Mouse (Mus musculus): ENCODE results near the gene Kcnj12. TPM values are rescaled to one million over a fixed set of nuclear protein-coding genes. Genes with fewer than 3 reads are reported as not detected.

Gene Kcnj12
- polyA plus RNA-seq, 1 experiment from 2014 or later: 0.76 TPM

DNA sequence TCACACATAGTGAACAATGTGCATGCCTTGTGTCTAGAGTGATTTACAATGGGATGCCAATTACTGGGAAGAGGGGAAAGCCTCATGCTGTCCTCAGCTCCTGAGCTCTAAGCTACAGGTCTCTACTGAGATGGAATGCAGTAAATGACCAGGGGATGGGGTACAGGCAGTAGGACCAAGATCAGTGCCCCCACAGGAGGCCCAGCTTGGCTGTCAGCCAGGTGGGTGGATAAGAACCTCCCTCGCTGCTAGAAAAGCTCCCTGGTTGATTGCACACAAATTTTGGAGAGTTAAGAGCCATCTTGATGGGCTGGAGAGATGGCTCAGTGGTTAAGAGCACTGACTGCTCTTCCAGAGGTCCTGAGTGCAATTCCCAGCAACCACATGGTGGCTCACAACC, 88.6 kb downstream of the Kcnj12 start:
- Histone ChIP-seq H3K4me3 (ENCODE audit: low read depth, low read length) (no peak overlapping the region), H3K27me3 (replicated peaks; ENCODE audit: control insufficient read depth, insufficient read depth, low read length) (no peaks in the 10 kb centered on the region), H3K9me3 (ENCODE audit: control insufficient read depth) (no peaks in the 10 kb centered on the region), H3K9ac (ENCODE audit: low read depth, low read length) (no peak overlapping the region), H3K4me2 (replicated peaks; ENCODE audit: low read depth) (no peak overlapping the region), H3K36me3 (ENCODE audit: control insufficient read depth, insufficient read depth) (no peaks in the 10 kb centered on the region), H3K4me1 (replicated peaks; ENCODE audit: control insufficient read depth, insufficient read depth, low read length) (no peaks in the 10 kb centered on the region), H3K27ac (ENCODE audit: low read depth, low read length) (no peak overlapping the region)
- no peak for ATAC-seq
- TF ChIP-seq CTCF (IDR thresholded peaks at IDR 0.05; ENCODE audit: low read depth): no peak
- WGBS: 15% methylated on average over 1 of the region's 1 CpGs

DNA sequence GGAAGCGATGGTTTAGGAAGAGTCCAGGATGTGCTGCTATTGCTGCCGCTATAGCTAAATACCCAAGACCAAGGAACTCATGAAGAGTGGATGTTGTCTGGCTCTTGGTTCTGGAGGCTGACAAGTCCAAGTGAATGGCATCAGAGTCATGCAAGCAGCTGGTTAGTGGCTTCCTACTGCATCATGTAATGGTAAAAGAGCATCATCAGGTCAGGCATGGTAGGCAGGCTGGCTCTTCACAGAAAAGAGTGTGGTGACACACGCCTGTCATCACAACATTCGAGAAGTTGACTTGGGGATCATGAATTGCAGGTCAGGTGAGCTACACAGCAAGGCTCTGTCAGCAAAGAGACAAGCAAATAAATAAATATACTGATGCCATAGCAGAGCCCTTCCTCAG, 89.1 kb downstream of the Kcnj12 start:
- Histone ChIP-seq H3K27me3 (replicated peaks; ENCODE audit: control insufficient read depth, insufficient read depth, low read length) (no peaks in the 10 kb centered on the region), H3K4me3 (ENCODE audit: low read depth, low read length) (no peak overlapping the region), H3K9me3 (ENCODE audit: control insufficient read depth) (no peaks in the 10 kb centered on the region), H3K36me3 (ENCODE audit: control insufficient read depth, insufficient read depth) (no peaks in the 10 kb centered on the region), H3K4me2 (replicated peaks; ENCODE audit: low read depth) (no peak overlapping the region), H3K4me1 (replicated peaks; ENCODE audit: control insufficient read depth, insufficient read depth, low read length) (no peaks in the 10 kb centered on the region), H3K9ac (ENCODE audit: low read depth, low read length) (no peak overlapping the region), H3K27ac (ENCODE audit: low read depth, low read length) (no peak overlapping the region)
- 92% methylated on average over 4 of the region's 4 CpGs for WGBS
- no peak for ATAC-seq
- no peak for TF ChIP-seq CTCF (IDR thresholded peaks at IDR 0.05; ENCODE audit: low read depth)

DNA sequence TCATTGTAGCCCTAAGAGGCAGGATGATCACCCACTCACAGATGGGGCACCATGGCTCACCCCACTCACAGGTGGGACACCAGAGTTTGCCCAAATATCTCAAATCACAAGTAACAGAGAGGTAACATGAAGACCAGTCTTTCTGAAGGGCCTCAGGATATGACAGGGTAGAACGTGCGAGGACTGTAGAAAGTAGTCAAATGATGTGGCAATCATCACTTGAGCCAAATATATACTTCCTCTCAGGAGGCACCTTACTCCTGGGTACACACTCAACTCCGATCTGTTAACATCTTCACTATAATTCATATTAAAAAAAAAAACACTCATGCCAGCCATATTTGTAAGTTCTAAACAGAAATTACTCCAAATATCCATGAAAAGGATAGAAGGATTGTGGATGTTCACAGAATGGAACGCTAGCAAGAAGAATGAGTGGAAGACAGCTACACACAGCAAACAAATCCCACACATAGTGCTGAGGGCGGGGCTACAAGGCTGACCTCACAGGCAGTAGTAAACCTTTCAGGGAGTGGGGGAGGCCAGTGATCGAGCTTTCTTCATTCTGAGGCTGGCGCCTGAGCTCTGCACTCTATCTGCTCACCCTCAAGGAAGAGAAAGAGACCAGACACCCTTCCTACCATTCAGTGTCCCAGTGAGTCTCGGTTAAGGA, 90.1 kb downstream of the Kcnj12 start:
- Histone ChIP-seq H3K27me3 (replicated peaks; ENCODE audit: control insufficient read depth, insufficient read depth, low read length) (no peaks in the 10 kb centered on the region), H3K4me2 (replicated peaks; ENCODE audit: low read depth) (no peak overlapping the region), H3K9ac (ENCODE audit: low read depth, low read length) (no peak overlapping the region), H3K9me3 (ENCODE audit: control insufficient read depth) (no peaks in the 10 kb centered on the region), H3K4me1 (replicated peaks; ENCODE audit: control insufficient read depth, insufficient read depth, low read length) (no peaks in the 10 kb centered on the region), H3K36me3 (ENCODE audit: control insufficient read depth, insufficient read depth) (no peaks in the 10 kb centered on the region), H3K27ac (ENCODE audit: low read depth, low read length) (no peak overlapping the region), H3K4me3 (ENCODE audit: low read depth, low read length) (no peak overlapping the region)
- TF ChIP-seq CTCF (IDR thresholded peaks at IDR 0.05; ENCODE audit: low read depth): no peak
- 66% methylated on average over 8 of the region's 8 CpGs for WGBS
- no peak for ATAC-seq

DNA sequence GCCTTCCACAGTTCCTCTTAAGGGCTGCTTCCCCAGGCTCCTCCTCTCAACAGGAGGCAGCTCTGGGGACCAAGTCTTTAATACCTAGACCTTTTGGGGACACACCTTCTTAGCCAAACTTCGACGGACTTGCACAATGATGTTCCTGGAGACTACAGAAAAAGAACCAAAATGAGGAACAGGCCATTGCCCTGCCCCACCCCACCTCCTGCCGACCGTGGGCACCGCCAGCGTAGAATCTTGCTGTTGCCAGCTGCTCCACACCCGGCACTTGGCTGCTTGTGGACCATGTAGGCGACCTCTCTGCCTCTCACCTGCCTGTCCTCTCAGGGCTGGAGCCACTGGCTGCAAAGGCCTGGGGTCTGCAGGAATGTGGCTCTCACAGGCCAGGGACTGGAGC, 93.9 kb downstream of the Kcnj12 start:
- Histone ChIP-seq H3K36me3 (ENCODE audit: control insufficient read depth, insufficient read depth) (no peaks in the 10 kb centered on the region), H3K9me3 (ENCODE audit: control insufficient read depth) (peaks cover 6% of the 10 kb centered on the region; the same call in 1 of the 2 replicates), H3K4me3 (ENCODE audit: low read depth, low read length) (no peak overlapping the region), H3K4me1 (replicated peaks; ENCODE audit: control insufficient read depth, insufficient read depth, low read length) (no peaks in the 10 kb centered on the region), H3K27me3 (replicated peaks; ENCODE audit: control insufficient read depth, insufficient read depth, low read length) (no peaks in the 10 kb centered on the region), H3K27ac (ENCODE audit: low read depth, low read length) (no peak overlapping the region), H3K9ac (ENCODE audit: low read depth, low read length) (no peak overlapping the region), H3K4me2 (replicated peaks; ENCODE audit: low read depth) (no peak overlapping the region)
- 62% methylated on average over 8 of the region's 8 CpGs for WGBS
- no peak for ATAC-seq
- TF ChIP-seq CTCF (IDR thresholded peaks at IDR 0.05; ENCODE audit: low read depth): no peak

DNA sequence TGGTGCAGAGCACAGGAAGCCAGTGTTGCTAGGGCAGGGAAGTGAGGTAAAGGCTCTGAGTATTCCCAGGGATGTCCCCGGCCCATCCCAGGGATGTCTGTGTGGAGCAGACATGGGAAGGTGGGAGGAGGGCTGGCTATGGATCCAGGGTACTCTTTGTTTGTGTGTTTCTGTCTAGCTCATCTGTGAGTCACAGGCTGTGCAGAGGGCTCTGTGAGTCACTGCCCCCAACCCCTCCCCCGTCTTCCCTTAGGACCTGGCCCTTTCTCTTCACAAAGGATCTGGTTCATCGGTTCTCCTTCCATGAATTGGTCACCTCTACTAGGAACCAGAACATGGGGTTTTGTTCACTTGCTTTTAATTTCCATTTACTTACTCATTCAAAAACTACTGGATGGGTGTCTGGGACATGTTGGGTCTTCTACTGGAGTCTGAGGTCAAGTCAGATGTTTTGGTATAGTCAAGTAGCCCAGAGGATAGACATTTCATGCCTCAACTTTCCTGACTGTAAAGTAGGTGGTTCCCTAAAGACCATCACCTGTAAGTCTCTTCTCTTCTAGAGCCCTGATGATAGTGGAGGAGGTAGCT, 97.7 kb downstream of the Kcnj12 start:
- Histone ChIP-seq H3K27ac (ENCODE audit: low read depth, low read length) (no peak overlapping the region), H3K4me2 (replicated peaks; ENCODE audit: low read depth) (no peak overlapping the region), H3K27me3 (replicated peaks; ENCODE audit: control insufficient read depth, insufficient read depth, low read length) (no peaks in the 10 kb centered on the region), H3K9me3 (ENCODE audit: control insufficient read depth) (peaks cover 6% of the 10 kb centered on the region; the same call in 1 of the 2 replicates), H3K4me1 (replicated peaks; ENCODE audit: control insufficient read depth, insufficient read depth, low read length) (no peaks in the 10 kb centered on the region), H3K9ac (ENCODE audit: low read depth, low read length) (no peak overlapping the region), H3K36me3 (ENCODE audit: control insufficient read depth, insufficient read depth) (no peaks in the 10 kb centered on the region), H3K4me3 (ENCODE audit: low read depth, low read length) (no peak overlapping the region)
- WGBS: 89% methylated on average over 3 of the region's 3 CpGs
- no peak for ATAC-seq
- TF ChIP-seq CTCF (IDR thresholded peaks at IDR 0.05; ENCODE audit: low read depth): no peak

Other genes with a start within 250 kb of the Kcnj12 start
- 3.2 and 3.7 TPM in 2 replicates for gene Top3a, start 245.2 kb upstream of the Kcnj12 start, polyA plus RNA-seq (2015; fragmentation: Nextera tagmentation; extraction: Ambion mirVana)
- 4.0 and 4.4 TPM in 2 replicates for gene Smcr8, start 245.0 kb upstream of the Kcnj12 start, polyA plus RNA-seq (2015; fragmentation: Nextera tagmentation; extraction: Ambion mirVana)
- 31.0 and 34.5 TPM in 2 replicates for gene Shmt1, start 210.8 kb upstream of the Kcnj12 start, polyA plus RNA-seq (2015; fragmentation: Nextera tagmentation; extraction: Ambion mirVana)
- gene Dhrs7b, start 191.9 kb upstream of the Kcnj12 start, polyA plus RNA-seq (2015; fragmentation: Nextera tagmentation; extraction: Ambion mirVana): 78.5 and 79.6 TPM in 2 replicates
- gene Tmem11, start 143.3 kb upstream of the Kcnj12 start, polyA plus RNA-seq (2015; fragmentation: Nextera tagmentation; extraction: Ambion mirVana): 34.6 and 39.3 TPM in 2 replicates
- gene Natd1, start 107.8 kb upstream of the Kcnj12 start, polyA plus RNA-seq (2015; fragmentation: Nextera tagmentation; extraction: Ambion mirVana): 8.9 and 9.3 TPM in 2 replicates
- gene Map2k3, start 90.5 kb upstream of the Kcnj12 start, polyA plus RNA-seq (2015; fragmentation: Nextera tagmentation; extraction: Ambion mirVana): 86.4 and 86.5 TPM in 2 replicates
- 1.8 and 2.3 TPM in 2 replicates for gene Tnfrsf13b, start 104.2 kb downstream of the Kcnj12 start, polyA plus RNA-seq (2015; fragmentation: Nextera tagmentation; extraction: Ambion mirVana)
- 26.3 and 27.0 TPM in 2 replicates for gene Usp22, start 152.5 kb downstream of the Kcnj12 start, polyA plus RNA-seq (2015; fragmentation: Nextera tagmentation; extraction: Ambion mirVana)
- gene Aldh3a1, start 185.0 kb downstream of the Kcnj12 start, polyA plus RNA-seq (2015; fragmentation: Nextera tagmentation; extraction: Ambion mirVana): 0.10 and 0.12 TPM in 2 replicates
- 60.7 and 63.1 TPM in 2 replicates for gene Aldh3a2, start 244.9 kb downstream of the Kcnj12 start, polyA plus RNA-seq (2015; fragmentation: Nextera tagmentation; extraction: Ambion mirVana)

Measured in intestine, postnatal 0 days (tissue).